Mouse (Mus musculus) liver, adult 2 months (tissue): Measurements from ENCODE around the gene Pa2g4.

Experiments
- CTCF ChIP-seq: fragments of 200-500 bp; IDR thresholded peaks from 2 replicates; pipeline ENCODE4 v1.5.1; 2011; ENCODE audit warnings: low read depth, low read length, control low read depth
- POLR2A ChIP-seq: fragments of 200-500 bp; IDR thresholded peaks from 2 replicates; pipeline ENCODE4 v1.6.1; 2011; ENCODE audit warnings: low read length, control low read depth; ENCODE audit not compliant: insufficient read depth; ENCODE audit errors: extremely low read depth

DNA sequence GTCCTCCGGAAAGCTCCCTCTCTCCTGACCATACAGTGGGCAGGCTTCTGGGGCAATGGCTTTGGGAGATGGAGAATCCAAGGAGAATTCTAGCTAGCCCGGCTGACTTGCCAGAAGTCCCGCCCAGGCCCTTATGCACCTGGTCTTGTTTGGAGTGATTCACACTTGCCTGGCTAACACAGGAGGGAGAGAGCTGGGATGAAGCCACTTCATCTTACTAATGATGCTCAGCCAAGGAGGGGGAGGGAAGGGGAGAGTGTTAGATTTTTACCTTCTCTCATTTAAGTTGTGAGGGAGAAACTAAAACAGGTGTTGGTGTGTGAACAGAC, 20.3 kb downstream of the Pa2g4 start:
- TF ChIP-seq POLR2A (no peak), CTCF (no peak)
